Mouse (Mus musculus) embryo, embryonic 11.5 days (tissue): ENCODE data around the gene Cox15.

Experiments used
- DNase-seq: peaks from one replicate; pipeline ENCODE4 v3.0.0-alpha.2; 2012; ENCODE audit warnings: low read depth, low spot score

Cox15 gene

GRCm38 (mm10) chr19:43708206-43708605 lies 44.6 kb downstream of the Cox15 start:
- DNase-seq, result no peak

DNA sequence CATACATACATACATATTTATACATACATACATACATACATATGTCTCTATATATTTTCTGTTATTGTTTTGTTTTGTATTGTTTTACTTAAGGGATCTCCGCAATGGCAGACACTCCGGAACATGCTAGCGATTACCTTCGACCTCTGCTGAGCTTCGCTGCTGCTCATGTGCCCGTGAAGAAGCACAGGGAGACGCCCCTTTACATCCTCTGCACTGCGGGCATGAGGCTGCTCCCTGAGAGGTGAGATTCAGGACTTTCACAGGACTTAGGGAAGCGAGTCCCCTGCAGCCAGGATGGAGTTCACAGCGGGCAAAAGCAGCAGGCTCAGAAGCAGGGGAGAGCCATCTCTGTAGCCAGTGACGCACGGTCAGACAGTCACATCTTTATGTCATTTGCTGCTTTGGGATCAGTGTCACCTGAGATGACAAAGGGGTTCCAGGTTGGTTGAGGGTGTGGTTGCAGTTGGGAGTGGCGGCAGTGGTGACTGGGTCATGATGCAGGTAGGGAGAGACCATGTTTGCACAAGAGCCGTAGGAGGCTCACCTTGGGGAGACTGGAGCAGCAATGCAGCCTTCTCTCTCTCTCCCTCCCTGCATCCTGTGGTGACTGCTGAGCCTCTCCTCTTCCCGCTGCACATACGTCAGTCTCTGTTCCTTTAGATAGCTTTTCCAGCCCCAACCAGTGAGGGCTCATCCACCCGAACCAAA lies 47.9 kb downstream of the Cox15 start:
- no peak for DNase-seq

DNA sequence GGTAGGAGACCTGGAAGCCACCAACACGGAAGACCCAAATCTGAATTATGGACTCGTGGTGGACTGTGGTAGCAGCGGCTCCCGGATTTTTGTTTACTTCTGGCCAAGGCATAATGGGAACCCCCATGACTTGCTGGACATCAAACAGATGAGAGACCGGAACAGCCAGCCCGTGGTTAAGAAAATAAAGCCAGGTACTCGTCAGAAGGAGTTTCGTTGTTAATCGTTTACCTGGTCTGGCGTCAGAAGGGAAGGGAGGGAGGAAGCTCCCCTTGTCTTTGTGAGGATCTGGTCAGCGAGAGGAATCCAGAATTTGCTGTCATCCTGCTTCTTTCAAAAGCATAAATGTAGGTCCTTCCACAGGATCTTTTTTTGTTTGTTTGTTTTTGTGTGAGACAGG lies 48.6 kb downstream of the Cox15 start:
- DNase-seq, result no peak

DNA sequence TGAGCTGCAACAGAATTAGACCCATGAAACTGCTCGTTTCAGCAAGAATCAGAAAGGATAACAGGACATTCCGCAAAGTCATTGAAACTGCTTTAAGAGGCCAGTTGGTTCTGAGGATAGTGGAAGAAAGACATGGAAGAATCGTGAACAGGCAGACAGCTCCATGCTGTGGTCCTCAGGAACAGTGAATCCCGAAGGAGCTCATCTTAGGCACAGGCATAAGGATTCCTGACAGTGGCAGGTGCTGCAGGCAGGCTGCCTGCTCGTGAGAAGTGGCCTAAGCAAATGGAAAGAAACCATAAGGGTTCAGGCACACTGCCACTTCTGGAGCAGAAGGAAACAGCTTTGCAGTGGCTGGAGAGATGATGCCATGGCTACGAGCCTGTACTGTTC lies 53.0 kb downstream of the Cox15 start:
- DNase-seq, result no peak

DNA sequence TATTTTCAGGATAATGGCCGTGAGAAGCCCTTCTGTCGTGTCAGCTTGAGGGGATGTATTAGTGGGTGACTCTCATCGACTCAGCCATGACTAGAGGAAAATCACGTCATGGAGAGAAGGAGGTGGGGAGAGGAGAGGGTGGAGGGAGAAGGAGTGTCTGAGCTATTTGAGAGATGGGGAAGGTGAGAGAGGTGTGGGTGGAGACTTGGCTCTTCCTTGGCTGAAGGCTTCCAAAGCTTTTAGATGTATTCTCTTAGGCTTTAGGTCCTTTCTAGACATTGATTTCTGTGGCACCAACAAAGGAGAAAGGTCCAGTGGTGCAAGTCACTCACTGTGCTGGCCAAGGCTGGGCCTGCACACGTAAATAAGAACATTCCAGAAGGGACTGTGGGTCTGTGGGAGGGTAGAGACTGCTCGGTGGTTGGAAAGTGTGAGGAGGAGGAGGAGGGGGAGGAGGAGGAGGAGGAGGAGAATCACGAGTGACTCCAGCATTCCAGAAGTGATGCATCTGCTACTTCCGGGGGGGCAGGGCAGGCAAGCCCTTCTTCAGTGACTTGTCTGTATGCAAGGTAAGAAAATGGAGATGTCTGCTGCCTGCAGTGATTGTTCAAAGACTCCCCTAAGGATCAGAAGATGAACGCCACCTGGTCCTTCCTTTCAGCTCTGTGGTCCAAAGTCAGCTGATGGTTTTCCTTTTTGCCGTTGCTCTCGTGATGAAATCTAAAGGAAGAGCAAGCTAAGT lies 53.6 kb downstream of the Cox15 start:
- DNase-seq, result no peak

- no peak for DNase-seq
Observed at GRCm38 (mm10) chr19:43697666-43698370, 55.0 kb downstream of the Cox15 start.

GRCm38 (mm10) chr19:43695514-43695964 lies 57.3 kb downstream of the Cox15 start:
- DNase-seq, result no peak

DNA sequence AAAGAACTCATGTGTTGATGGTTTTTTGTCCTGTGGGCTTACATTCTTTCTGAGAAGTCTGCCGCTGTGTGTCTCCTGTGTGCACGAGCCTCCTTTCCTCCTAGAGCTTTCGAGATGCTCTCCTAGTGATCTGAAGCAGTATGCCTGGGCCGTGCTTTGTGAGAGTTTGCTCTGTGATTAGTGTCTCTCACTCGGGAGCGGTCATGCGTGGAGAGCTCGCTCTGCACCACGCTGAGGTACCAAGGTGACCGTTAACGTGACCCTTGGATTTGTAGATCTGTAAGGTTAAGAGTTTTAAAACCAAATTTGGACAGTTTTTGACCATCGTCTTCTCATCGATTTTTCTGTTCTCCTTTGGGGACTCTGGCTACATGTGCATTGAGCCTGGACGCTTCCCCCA lies 60.0 kb downstream of the Cox15 start:
- DNase-seq, result no peak

DNA sequence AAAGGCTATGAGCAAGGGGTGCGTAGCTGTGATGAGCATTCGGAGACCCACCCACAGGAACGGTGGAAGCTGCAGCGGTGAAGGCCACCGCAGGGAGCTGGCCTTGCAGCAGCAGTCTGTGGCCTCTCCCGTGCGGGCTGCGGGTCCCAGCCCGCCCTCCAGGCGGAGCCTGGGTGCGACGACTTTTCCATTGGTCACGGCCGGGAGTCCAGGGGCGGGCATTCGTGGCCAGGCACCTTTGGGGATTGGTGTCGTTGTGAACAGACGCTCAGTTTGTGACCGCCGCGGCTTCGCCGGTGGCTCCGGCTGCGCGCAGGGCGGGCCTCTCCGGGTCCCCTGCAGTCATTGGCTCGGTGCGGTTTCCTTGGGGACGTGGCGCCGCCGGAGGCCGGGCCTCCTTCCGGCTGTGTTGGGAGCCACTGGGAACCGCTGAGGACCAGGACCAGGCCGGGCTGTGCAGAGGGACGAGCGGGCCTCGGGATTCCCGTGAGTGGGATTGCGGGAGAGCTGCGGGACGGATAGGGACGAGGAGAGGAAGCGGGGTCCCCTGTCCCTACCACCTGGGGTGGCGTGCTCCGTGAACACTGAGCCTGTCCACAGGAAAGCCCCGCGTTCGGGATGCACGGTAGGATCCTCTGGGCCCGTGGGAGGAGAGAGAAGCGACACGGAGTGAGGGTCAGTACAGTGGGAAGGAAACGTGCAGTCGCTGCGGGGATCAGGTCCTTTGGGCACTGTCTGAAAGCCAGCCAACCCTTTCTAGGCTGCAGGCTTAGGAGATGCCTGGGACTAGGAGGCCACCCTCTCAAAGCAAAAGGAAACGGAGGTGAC lies 63.2 kb downstream of the Cox15 start, which contains the start of gene Entpd7:
Entpd7 (plus strand) TSS at position 254 of the 828 bp plus-strand sequence.
- peak; percentile 93 for DNase-seq
